Mouse (Mus musculus) liver, embryonic 14.5 days (tissue): ENCODE data around the gene Cnih3.

ENCODE experiments used
- CTCF ChIP-seq: IDR thresholded peaks from 2 replicates; pipeline ENCODE4 v1.5.1; 2016; ENCODE audit warnings: antibody characterized with exemption, low read depth, control low read depth
- EP300 ChIP-seq: IDR thresholded peaks from 2 replicates; pipeline ENCODE4 v1.6.1; 2016; ENCODE audit warnings: antibody characterized with exemption, low read depth

GRCm38 (mm10) chr1:181461484-181461883 is 109.1 kb downstream of the Cnih3 start:
- no peak for TF ChIP-seq EP300
- no peak for TF ChIP-seq CTCF
